Mouse (Mus musculus) midbrain, embryonic 14.5 days (tissue): Measurements from ENCODE around the gene Efna3. TPM values are rescaled to one million over a fixed set of nuclear protein-coding genes. Genes with fewer than 3 reads are reported as not detected.

Experiments
- ATAC-seq: fragments of 200-750 bp; cut with Nextera tagmentation; 2 replicates; pipeline ENCODE4 v1.8.0; 2017; ENCODE audit warnings: moderate number of reproducible peaks, moderate library complexity; ENCODE audit not compliant: low FRiP score, low TSS enrichment
- DNase-seq: peaks from one replicate; pipeline ENCODE4 v3.0.0-alpha.2; 2015
- H3K27ac ChIP-seq: fragments of 300-500 bp; sonication (generic); replicated peaks from 2 replicates; pipeline ENCODE4 v1.5.1; 2014; ENCODE audit warnings: mild to moderate bottlenecking, low read depth, low read length, moderate library complexity
- H3K27me3 ChIP-seq: fragments of 300-500 bp; sonication (generic); 2 replicates; pipeline ENCODE4 v1.6.1; 2014; ENCODE audit warnings: low read length, control low read depth, mixed read lengths; ENCODE audit not compliant: control insufficient read depth, insufficient read depth
- H3K36me3 ChIP-seq: fragments of 300-500 bp; sonication (generic); 2 replicates; pipeline ENCODE4 v1.6.1; 2014; ENCODE audit warnings: low read length, control low read depth; ENCODE audit not compliant: control insufficient read depth, insufficient read depth
- H3K4me1 ChIP-seq: fragments of 300-500 bp; sonication (generic); 2 replicates; pipeline ENCODE4 v1.6.1; 2014; ENCODE audit warnings: mild to moderate bottlenecking, antibody characterized with exemption, low read length, control low read depth; ENCODE audit not compliant: control insufficient read depth, insufficient read depth
- H3K4me2 ChIP-seq: fragments of 300-500 bp; sonication (generic); 2 replicates; pipeline ENCODE4 v1.6.1; 2014; ENCODE audit warnings: mild to moderate bottlenecking, low read length, moderate library complexity
- H3K4me3 ChIP-seq: fragments of 300-500 bp; sonication (generic); replicated peaks from 2 replicates; pipeline ENCODE4 v1.5.1; 2014; ENCODE audit warnings: low read depth, low read length
- H3K9ac ChIP-seq: fragments of 300-500 bp; sonication (generic); replicated peaks from 2 replicates; pipeline ENCODE4 v1.6.1; 2014; ENCODE audit warnings: mild to moderate bottlenecking, low read length, moderate library complexity
- H3K9me3 ChIP-seq: fragments of 300-500 bp; sonication (generic); 2 replicates; pipeline ENCODE4 v1.6.1; 2016; ENCODE audit warnings: low read length, control low read depth, mixed read lengths; ENCODE audit not compliant: control insufficient read depth
- WGBS: fragments of 180-500 bp; shearing (Covaris S2); extraction: QIAGEN DNeasy Blood & Tissue Kit; methylation state at CpG from one replicate; pipeline ENCODE4 v1.1.7; 2014; 5-methylcytosine and 5-hydroxymethylcytosine counted together
- polyA plus RNA-seq: library from polyadenylated mRNA; unstranded; fragments of >200 nt; fragmentation: Nextera tagmentation; extraction: Ambion mirVana; gene quantifications from 2 replicates; pipeline ENCODE4 v1.2.1, GENCODE M21; 2014

The Efna3 gene
- polyA plus RNA-seq, 1 experiment from 2014 or later, result 31.1 TPM

DNA sequence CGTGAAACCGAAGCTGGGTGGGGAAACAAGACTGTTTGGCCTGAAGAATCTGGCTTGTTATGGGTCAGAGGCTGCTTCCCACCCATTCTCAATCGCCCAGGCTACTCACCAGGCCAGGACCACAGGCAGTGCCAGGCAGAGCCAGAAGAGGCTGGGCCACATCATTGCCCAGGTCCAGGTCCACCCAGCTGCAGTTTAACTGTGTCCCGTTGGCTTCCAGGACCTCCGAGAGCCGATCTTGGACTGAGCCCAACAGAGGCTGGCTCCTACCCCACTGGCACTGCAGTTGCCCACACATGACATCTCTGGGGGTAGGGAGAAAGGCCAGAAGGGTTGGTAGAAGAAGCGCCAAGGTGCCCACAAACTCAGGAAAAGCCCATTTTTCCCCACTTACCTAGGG lies 20.5 kb upstream of the Efna3 start:
- no peak for DNase-seq
- Histone ChIP-seq H3K9ac (no peak overlapping the region), H3K9me3 (no peaks in the 10 kb centered on the region), H3K27me3 (peaks cover 5% of the 10 kb centered on the region; the same call in 1 of the 2 replicates), H3K4me3 (no peak overlapping the region), H3K27ac (no peak overlapping the region), H3K4me1 (peaks cover 18% of the 10 kb centered on the region; the same call in 1 of the 2 replicates), H3K4me2 (no peak overlapping the region), H3K36me3 (peaks cover 21% of the 10 kb centered on the region; the same call in 1 of the 2 replicates)
- no peak for ATAC-seq
- 87% methylated on average over 7 of the region's 7 CpGs for WGBS

DNA sequence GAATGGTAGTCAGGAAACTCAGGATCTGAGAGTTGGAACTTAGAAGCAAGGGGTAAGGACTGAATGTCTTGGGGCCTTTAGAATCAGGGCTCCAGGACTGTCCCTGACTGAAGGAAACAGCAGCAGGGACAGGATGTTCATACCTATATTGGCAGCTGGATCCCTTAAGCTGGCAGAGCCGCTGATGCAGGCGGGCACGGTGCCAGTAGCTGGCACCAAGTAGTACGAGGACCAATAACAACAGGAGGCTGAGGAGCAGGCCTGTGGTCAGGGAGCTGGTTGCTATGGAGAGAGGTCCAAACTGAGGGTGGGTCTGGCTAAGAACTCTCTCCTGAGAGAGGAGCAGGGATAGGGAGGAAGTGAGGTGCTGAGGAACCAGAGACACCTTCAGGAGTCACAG lies 19.0 kb upstream of the Efna3 start:
- no peak overlapping the region for H3K4me3 ChIP-seq
- DNase-seq (no peak), ATAC-seq (no peak)
- no peak overlapping the region for H3K9ac ChIP-seq
- peaks cover 18% of the 10 kb centered on the region; the same call in 1 of the 2 replicates for H3K4me1 ChIP-seq
- no peaks in the 10 kb centered on the region for H3K9me3 ChIP-seq
- H3K4me2 ChIP-seq, result no peak overlapping the region
- WGBS, result 86% methylated on average over 4 of the region's 4 CpGs
- no peaks in the 10 kb centered on the region for H3K27me3 ChIP-seq
- peaks cover 21% of the 10 kb centered on the region; the same call in 1 of the 2 replicates for H3K36me3 ChIP-seq
- no peak overlapping the region for H3K27ac ChIP-seq

DNA sequence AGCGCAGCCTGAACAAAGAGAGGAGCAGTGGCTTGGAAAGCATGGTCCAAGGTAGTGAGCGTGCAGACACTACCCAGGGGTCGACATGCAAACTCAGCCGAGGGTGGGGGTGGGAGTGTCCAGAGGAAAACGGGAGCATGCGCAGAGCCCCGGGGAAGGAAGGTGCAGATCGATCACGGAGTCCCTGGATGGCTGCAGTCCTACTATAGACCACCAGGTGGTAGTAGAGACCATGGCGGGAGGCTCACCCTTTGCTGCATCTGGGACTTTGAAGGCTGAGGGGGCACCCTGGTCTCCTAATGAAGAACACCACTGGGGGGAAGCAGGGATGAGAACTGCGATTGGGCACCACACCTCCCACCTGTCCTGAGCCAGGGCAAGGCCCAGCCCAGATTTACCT lies 17.7 kb upstream of the Efna3 start:
- no peaks in the 10 kb centered on the region for H3K27me3 ChIP-seq
- no peaks in the 10 kb centered on the region for H3K9me3 ChIP-seq
- peaks cover 23% of the 10 kb centered on the region for H3K4me1 ChIP-seq
- H3K4me2 ChIP-seq, result peak overlapping the region; percentile 68
- peak; percentile 51; the same call in 1 of the 2 replicates for ATAC-seq
- peaks cover 20% of the 10 kb centered on the region; the same call in 1 of the 2 replicates for H3K36me3 ChIP-seq
- no peak overlapping the region for H3K27ac ChIP-seq
- peak; percentile 93 for DNase-seq
- 2% methylated on average over 11 of the region's 11 CpGs for WGBS
- peak overlapping the region; percentile 48; the same call in 1 of the 2 replicates for H3K9ac ChIP-seq
- peak overlapping the region; percentile 33 for H3K4me3 ChIP-seq

GRCm38 (mm10) chr3:89339416-89339815 lies 16.7 kb upstream of the Efna3 start:
- Histone ChIP-seq H3K4me3 (no peak overlapping the region), H3K27me3 (no peaks in the 10 kb centered on the region), H3K4me1 (peaks cover 23% of the 10 kb centered on the region), H3K27ac (no peak overlapping the region), H3K36me3 (peaks cover 14% of the 10 kb centered on the region; the same call in 1 of the 2 replicates), H3K9me3 (no peaks in the 10 kb centered on the region), H3K9ac (no peak overlapping the region; the same call in 1 of the 2 replicates), H3K4me2 (peak overlapping the region; percentile 68; the same call in 1 of the 2 replicates)
- WGBS, result 31% methylated on average over 8 of the region's 8 CpGs
- DNase-seq (peak; percentile 77), ATAC-seq (no peak)

DNA sequence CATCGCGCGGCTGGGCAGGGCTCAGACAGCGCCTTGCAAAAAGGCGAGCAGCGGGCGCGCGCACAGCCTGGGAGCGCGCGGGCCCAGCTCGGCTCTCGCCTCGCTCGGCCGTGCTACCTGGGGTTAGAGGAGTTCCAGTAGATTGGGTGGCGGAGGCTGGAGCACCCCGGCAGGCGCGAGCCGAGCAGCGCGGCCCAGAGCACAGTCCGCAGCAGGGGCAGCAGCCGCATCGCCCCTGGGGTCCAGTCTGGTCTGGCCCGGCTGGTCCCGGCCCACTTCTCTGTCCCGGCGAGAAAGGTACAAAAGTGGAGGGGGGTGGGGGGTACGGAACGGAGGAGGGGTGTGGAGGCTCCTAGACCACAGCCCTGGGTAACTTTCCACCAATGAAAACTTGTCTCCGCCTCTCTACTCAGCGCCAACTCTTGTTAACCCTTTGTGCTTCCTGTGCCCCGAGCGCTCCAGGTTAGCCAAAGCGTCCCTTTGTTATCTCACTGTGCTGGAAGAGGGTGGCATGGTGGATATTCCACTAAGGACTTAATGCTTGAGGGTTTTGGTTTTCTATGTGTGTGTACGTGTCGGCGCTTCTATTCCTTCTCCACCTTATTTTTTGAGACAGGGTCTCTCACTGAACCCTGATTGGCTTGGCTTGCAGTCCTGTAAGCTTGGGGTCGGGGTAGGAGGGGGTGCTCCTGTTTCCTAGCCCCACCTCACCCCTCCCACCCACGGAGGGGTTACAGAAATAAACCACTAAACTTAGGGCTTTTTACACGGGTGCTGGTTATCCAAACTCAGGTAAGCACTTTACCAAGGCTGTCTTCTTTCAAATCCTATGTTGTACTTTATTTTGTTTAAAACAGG lies 15.2 kb upstream of the Efna3 start, which contains the start of gene Efna4:
TSS of gene Efna4 (minus strand) at position 308 of the 858 bp plus-strand sequence.
- peak within 1 kb of the TSS; percentile 89 for H3K4me2 ChIP-seq
- H3K27me3 ChIP-seq, result no peaks in the 10 kb centered on the region
- H3K36me3 ChIP-seq, result peaks cover 1% of the 10 kb centered on the region; the same call in 1 of the 2 replicates
- H3K4me1 ChIP-seq, result peaks cover 26% of the 10 kb centered on the region
- peak within 1 kb of the TSS; percentile 77 for H3K4me3 ChIP-seq
- ATAC-seq (peak; percentile 74), DNase-seq (peak; percentile 82)
- H3K9me3 ChIP-seq, result no peaks in the 10 kb centered on the region
- WGBS, result under 1% methylated on average over 44 of the region's 44 CpGs
- peak within 1 kb of the TSS; percentile 71 for H3K27ac ChIP-seq
- H3K9ac ChIP-seq, result peak within 1 kb of the TSS; percentile 85

DNA sequence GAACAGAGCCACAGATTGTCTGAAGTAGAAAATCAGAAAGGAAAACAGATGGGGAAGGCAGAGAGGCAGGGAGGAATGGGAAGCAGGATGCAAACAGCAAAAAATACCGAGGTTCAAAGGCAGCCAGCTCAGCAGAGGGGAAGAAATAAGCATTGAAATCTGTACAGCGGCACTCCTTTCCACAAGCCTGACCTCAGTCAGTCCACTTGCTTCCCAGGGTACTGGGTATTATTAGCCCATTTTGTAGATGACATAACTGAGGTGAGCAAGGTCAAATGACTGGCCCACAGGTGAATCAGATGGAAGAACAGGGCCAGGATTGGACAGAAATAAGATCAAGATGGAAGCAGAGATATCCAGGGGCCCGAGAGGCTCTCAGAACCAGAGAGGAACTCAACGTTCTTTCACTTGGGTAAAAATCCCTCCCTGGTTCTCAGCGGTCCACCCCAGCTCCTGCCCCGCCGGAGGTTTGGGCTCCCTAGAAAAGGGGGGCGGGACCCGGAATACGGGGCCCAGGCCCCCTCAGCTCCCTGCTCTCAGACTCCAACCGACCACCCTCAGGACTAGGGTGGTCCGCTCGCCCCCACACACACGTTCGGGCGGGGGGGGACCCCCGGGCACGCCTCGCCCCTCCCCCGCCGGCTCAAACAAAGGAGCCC lies 14.4 kb upstream of the Efna3 start:
- Histone ChIP-seq H3K4me3 (peak overlapping the region; percentile 77), H3K4me1 (peaks cover 34% of the 10 kb centered on the region), H3K27me3 (no peaks in the 10 kb centered on the region), H3K27ac (peak overlapping the region; percentile 71), H3K4me2 (peak overlapping the region; percentile 89), H3K9me3 (no peaks in the 10 kb centered on the region), H3K9ac (peak overlapping the region; percentile 85), H3K36me3 (no peaks in the 10 kb centered on the region)
- peak; percentile 24 for ATAC-seq
- peak; percentile 23 for DNase-seq
- under 1% methylated on average over 21 of the region's 21 CpGs for WGBS

- DNase-seq, result peak; percentile 12
Measured at GRCm38 (mm10) chr3:89336529-89336928, 13.8 kb upstream of the Efna3 start.

GRCm38 (mm10) chr3:89333053-89333452 lies 10.3 kb upstream of the Efna3 start:
- Histone ChIP-seq H3K4me1 (peaks cover 38% of the 10 kb centered on the region), H3K27ac (peak overlapping the region; percentile 52; the same call in 1 of the 2 replicates), H3K36me3 (no peaks in the 10 kb centered on the region), H3K9ac (no peak overlapping the region), H3K9me3 (no peaks in the 10 kb centered on the region), H3K4me3 (no peak overlapping the region), H3K4me2 (no peak overlapping the region; the same call in 1 of the 2 replicates), H3K27me3 (no peaks in the 10 kb centered on the region)
- no peak for DNase-seq
- 53% methylated on average over 11 of the region's 11 CpGs for WGBS
- no peak for ATAC-seq

More at GRCm38 (mm10) chr3:89336529-89336928, 13.8 kb upstream of the Efna3 start:
- Histone ChIP-seq H3K27me3 (no peaks in the 10 kb centered on the region), H3K4me2 (peak overlapping the region; percentile 89), H3K4me3 (peak overlapping the region; percentile 77), H3K27ac (no peak overlapping the region), H3K4me1 (peaks cover 40% of the 10 kb centered on the region), H3K9me3 (no peaks in the 10 kb centered on the region), H3K9ac (peak overlapping the region; percentile 85; the same call in 1 of the 2 replicates), H3K36me3 (no peaks in the 10 kb centered on the region)
- 6% methylated on average over 6 of the region's 6 CpGs for WGBS
- no peak for ATAC-seq
